In the genomic region with DNA sequence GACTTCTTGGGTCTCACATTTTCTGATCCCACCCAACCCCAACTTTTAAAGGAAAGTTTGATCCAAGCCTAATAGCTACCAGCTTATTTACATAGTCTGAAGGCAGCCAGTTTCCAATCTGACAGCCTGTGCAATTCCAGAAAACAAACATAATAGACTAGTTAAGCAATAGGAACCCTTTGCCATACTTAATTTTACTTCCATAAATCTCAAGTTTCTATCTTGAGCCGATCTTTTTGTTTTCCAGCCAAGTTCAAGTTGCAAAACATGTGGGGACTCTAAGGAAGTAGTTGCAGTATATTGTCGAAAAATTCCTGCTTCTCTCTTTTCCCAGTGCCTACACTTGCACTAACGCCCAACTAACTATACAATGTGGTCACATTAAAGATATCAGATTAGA, we compare ENCODE assay signal across 7 mouse cellular contexts. TPM values are rescaled to one million over a fixed set of nuclear protein-coding genes. Genes with fewer than 3 reads are reported as not detected.
A peak's percentile ranks its signal among the peaks of the same experiment; 100 is the strongest.
DNase-seq lines count a peak whose midpoint lies in the region; ATAC-seq and TF ChIP-seq lines count a peak whose summit lies in the region.

No protein-coding gene starts in this region.

- no peak for TF ChIP-seq CTCF in CH12.LX (conservative IDR thresholded peaks at IDR 0.05 in 1 of 2, IDR thresholded peaks at IDR 0.05 in 1 of 2; ENCODE audit: low read depth in 2 of 2, low read length in 2 of 2)

- H3K4me1 ChIP-seq in CH12.LX (ENCODE audit: control insufficient read depth in 1 of 2, insufficient read depth in 2 of 2) = no peaks in the 10 kb centered on the region; a peak in 1 of 4 replicates
- peaks cover 30% of the 10 kb centered on the region for H3K4me1 ChIP-seq in hindbrain, embryonic 12.5 days

- peak overlapping the region; percentile 71 for H3K4me2 ChIP-seq in CH12.LX (ENCODE audit: insufficient read depth, low read depth, poor library complexity, severe bottlenecking)
- H3K4me2 ChIP-seq in hindbrain, embryonic 12.5 days (replicated peaks) = peak overlapping the region; percentile 67

- in situ Hi-C loops in CH12.LX (cut with MboI; ENCODE audit: low pct_ligation_motif_present, low pct_unique_long_range_greater_than_20kb, low sequenced_read_pairs) = loop anchor here (10.0 kb wide), 1 partner anchor 63 kb away; a partner anchor contains a TSS

- 73% methylated on average over 3 of the region's 3 CpGs for WGBS in hindbrain, embryonic 12.5 days

- no peaks in the 10 kb centered on the region for H3K27me3 ChIP-seq in CH12.LX (replicated peaks)
- H3K27me3 ChIP-seq in hindbrain, embryonic 12.5 days = no peaks in the 10 kb centered on the region

- H3K27ac ChIP-seq in CH12.LX (ENCODE audit: insufficient read depth, low read depth) = no peak overlapping the region
- H3K27ac ChIP-seq in hindbrain, embryonic 12.5 days = no peak overlapping the region

- TF ChIP-seq EP300 in CH12.LX (IDR thresholded peaks at IDR 0.05; ENCODE audit: low read length) = no peak

- no peak for DNase-seq in CH12.LX (ENCODE audit: extremely low read depth)
- DNase-seq in NIH3T3 (ENCODE audit: low read depth) = peak; percentile 74
- peak; percentile 62 for DNase-seq in lung, postnatal 36 days
- no peak for DNase-seq in urinary bladder, adult 18-20 months (ENCODE audit: low spot score in 2 of 2)
- DNase-seq in thymus, postnatal 4 days = no peak

- ATAC-seq in hindbrain, embryonic 12.5 days (ENCODE audit: low FRiP score) = no peak
- ATAC-seq in monocyte, adult 5-6 weeks (replicated peaks; ENCODE audit: insufficient number of reproducible peaks, low FRiP score, low TSS enrichment, poor library complexity, severe bottlenecking) = no peak

- H3K36me3 ChIP-seq in CH12.LX (replicated peaks in 1 of 2; ENCODE audit: control insufficient read depth in 1 of 2, insufficient read depth in 1 of 2, low read length in 1 of 2) = peaks cover 0 to 4% of the 10 kb centered on the region in 2 experiments
- H3K36me3 ChIP-seq in hindbrain, embryonic 12.5 days = peaks cover 21% of the 10 kb centered on the region

- H3K4me3 ChIP-seq in CH12.LX (replicated peaks in 1 of 3; ENCODE audit: low read depth in 2 of 3, low read length in 2 of 3, poor library complexity in 1 of 3) = no peak overlapping the region
- H3K4me3 ChIP-seq in hindbrain, embryonic 12.5 days = peak overlapping the region; percentile 60

- dilution Hi-C loops in CH12.LX (cut with MboI; ENCODE audit: extremely low pct_ligation_motif_present, extremely low pct_unique_long_range_greater_than_20kb, low sequenced_read_pairs) = no loop called here

- no peaks in the 10 kb centered on the region for H3K79me2 ChIP-seq in CH12.LX (replicated peaks; ENCODE audit: control insufficient read depth, extremely low read depth, insufficient read depth, poor library complexity, severe bottlenecking)

- TF ChIP-seq POLR2A in CH12.LX (IDR thresholded peaks at IDR 0.05; ENCODE audit: low read depth, low read length) = no peak

- no peak for TF ChIP-seq RAD21 in CH12.LX (IDR thresholded peaks at IDR 0.05; ENCODE audit: low read depth, low read length)

- H3K9me3 ChIP-seq in CH12.LX (replicated peaks; ENCODE audit: low read length) = no peaks in the 10 kb centered on the region
- no peaks in the 10 kb centered on the region for H3K9me3 ChIP-seq in hindbrain, embryonic 12.5 days (replicated peaks)

- peak overlapping the region; percentile 59; the same call in 1 of the 2 replicates for H3K9ac ChIP-seq in CH12.LX (ENCODE audit: insufficient read depth, low read depth)
- no peak overlapping the region for H3K9ac ChIP-seq in hindbrain, embryonic 12.5 days

TF ChIP-seq in CH12.LX, 34 proteins besides CTCF, POLR2A, EP300 and RAD21:
- no peak for TF ChIP-seq NELFE (IDR thresholded peaks at IDR 0.05; ENCODE audit: low read depth, low read length)
- TF ChIP-seq UBTF (IDR thresholded peaks at IDR 0.05; ENCODE audit: low read depth, low read length) = no peak
- TF ChIP-seq GABPA (IDR thresholded peaks at IDR 0.05; ENCODE audit: insufficient replicate concordance, low read depth, low read length) = no peak
- no peak for TF ChIP-seq SIN3A (IDR thresholded peaks at IDR 0.05; ENCODE audit: low read length)
- TF ChIP-seq E2F4 (IDR thresholded peaks at IDR 0.05; ENCODE audit: insufficient replicate concordance, low read depth, low read length) = no peak
- no peak for TF ChIP-seq JUN (IDR thresholded peaks at IDR 0.05; ENCODE audit: insufficient read depth, low read depth, low read length)
- no peak for TF ChIP-seq TCF12 (IDR thresholded peaks at IDR 0.05; ENCODE audit: low read depth, low read length)
- no peak for TF ChIP-seq SMC3 (IDR thresholded peaks at IDR 0.05; ENCODE audit: low read depth, low read length)
- TF ChIP-seq PAX5 (IDR thresholded peaks at IDR 0.05; ENCODE audit: low read length) = no peak
- no peak for TF ChIP-seq ZKSCAN1 (IDR thresholded peaks at IDR 0.05; ENCODE audit: borderline replicate concordance, low read depth, low read length)
- TF ChIP-seq POLR2AphosphoS2 (IDR thresholded peaks at IDR 0.05; ENCODE audit: low read depth, low read length) = no peak

RNA-seq across cellular contexts. Expression of a gene that starts 8.8 kb away (rescaled TPM):
- total RNA-seq in CH12.LX (2012; rRNA removed) (8.1 and 9.3 TPM in 2 replicates), CH12.LX (2014; rRNA removed) (20.6 and 23.4 TPM in 2 replicates)
- 11.1 and 11.2 TPM in 2 replicates for polyA plus RNA-seq in CH12.LX (2012; ENCODE audit: insufficient read length, low read depth)
- 383 and 401 TPM in 2 replicates for polyA plus RNA-seq in hindbrain, embryonic 12.5 days (2016; fragmentation: Nextera tagmentation; extraction: Ambion mirVana)
- total RNA-seq in monocyte, adult 5-6 weeks (2017) = 91.5 to 141 TPM (median 130 TPM) in 3 replicates

RNA-seq across cellular contexts. Expression of a gene that starts 9.0 kb away (rescaled TPM):
- total RNA-seq in CH12.LX (2012; rRNA removed) (14.5 and 14.8 TPM in 2 replicates), CH12.LX (2014; rRNA removed) (25.5 and 26.7 TPM in 2 replicates)
- 12.6 and 14.5 TPM in 2 replicates for polyA plus RNA-seq in CH12.LX (2012; ENCODE audit: insufficient read length, low read depth)
- polyA plus RNA-seq in hindbrain, embryonic 12.5 days (2016; fragmentation: Nextera tagmentation; extraction: Ambion mirVana) = 18.9 and 20.2 TPM in 2 replicates
- 43.2 to 56.5 TPM (median 45.5 TPM) in 3 replicates for total RNA-seq in monocyte, adult 5-6 weeks (2017)

RNA-seq across cellular contexts. Expression of a gene that starts 54.4 kb away (rescaled TPM):
- total RNA-seq in CH12.LX (2012; rRNA removed) (not detected in 2 replicates), CH12.LX (2014; rRNA removed) (0.13 and 0.18 TPM in 2 replicates)
- polyA plus RNA-seq in CH12.LX (2012; ENCODE audit: insufficient read length, low read depth) = 0.17 TPM in 1 of 2 replicates, not detected in the other
- 0.39 and 0.42 TPM in 2 replicates for polyA plus RNA-seq in hindbrain, embryonic 12.5 days (2016; fragmentation: Nextera tagmentation; extraction: Ambion mirVana)
- total RNA-seq in monocyte, adult 5-6 weeks (2017) = not detected in 3 replicates

RNA-seq across cellular contexts. Expression of a gene that starts 58.1 kb away (rescaled TPM):
- not detected in 2 replicates for total RNA-seq in CH12.LX (2012; rRNA removed)
- total RNA-seq in CH12.LX (2014; rRNA removed) = not detected in 2 replicates
- not detected in 2 replicates for polyA plus RNA-seq in CH12.LX (2012; ENCODE audit: insufficient read length, low read depth)
- polyA plus RNA-seq in hindbrain, embryonic 12.5 days (2016; fragmentation: Nextera tagmentation; extraction: Ambion mirVana) = not detected in 2 replicates
- total RNA-seq in monocyte, adult 5-6 weeks (2017) = not detected in 3 replicates

Comparison
In these comparisons a context has a peak if more than half of its experiments do, and no peak if none do; other contexts are left out.
1. DNase-seq: peak in NIH3T3 (single experiment) and lung, postnatal 36 days (single experiment); none in CH12.LX (single experiment), urinary bladder, adult 18-20 months (0 of 2) and thymus, postnatal 4 days (single experiment).